Mouse (Mus musculus): ENCODE data around the gene Bdh1. TPM values are rescaled to one million over a fixed set of nuclear protein-coding genes. Genes with fewer than 3 reads are reported as not detected.

Gene Bdh1
- polyA plus RNA-seq, 2 experiments = 28.5 to 43.9 TPM

- Histone ChIP-seq H3K27me3 (ENCODE audit: control insufficient read depth, insufficient read depth, low read length) (no peaks in the 10 kb centered on the region), H3K4me1 (ENCODE audit: control insufficient read depth, insufficient read depth, low read length) (no peaks in the 10 kb centered on the region), H3K9ac (ENCODE audit: low read depth, low read length, severe bottlenecking) (no peak overlapping the region), H3K9me3 (ENCODE audit: control insufficient read depth, low read length) (no peaks in the 10 kb centered on the region), H3K27ac (replicated peaks; ENCODE audit: low read depth, low read length) (no peak overlapping the region), H3K4me3 (replicated peaks; ENCODE audit: low read length) (no peak overlapping the region), H3K36me3 (ENCODE audit: control insufficient read depth, insufficient read depth, low read length) (no peaks in the 10 kb centered on the region), H3K4me2 (replicated peaks; ENCODE audit: low read depth, low read length, severe bottlenecking) (no peak overlapping the region)
- WGBS = 88% methylated on average over 11 of the region's 11 CpGs
- no peak for DNase-seq (ENCODE audit: low spot score)
- TF ChIP-seq POLR2A (IDR thresholded peaks at IDR 0.05; ENCODE audit: borderline replicate concordance, extremely low read depth, insufficient read depth, insufficient read length) = no peak
- ATAC-seq (ENCODE audit: low FRiP score, low read depth) = no peak
These were observed 21.0 kb upstream of the Bdh1 start for GRCm38 (mm10) chr16:31400908-31401692.

DNA sequence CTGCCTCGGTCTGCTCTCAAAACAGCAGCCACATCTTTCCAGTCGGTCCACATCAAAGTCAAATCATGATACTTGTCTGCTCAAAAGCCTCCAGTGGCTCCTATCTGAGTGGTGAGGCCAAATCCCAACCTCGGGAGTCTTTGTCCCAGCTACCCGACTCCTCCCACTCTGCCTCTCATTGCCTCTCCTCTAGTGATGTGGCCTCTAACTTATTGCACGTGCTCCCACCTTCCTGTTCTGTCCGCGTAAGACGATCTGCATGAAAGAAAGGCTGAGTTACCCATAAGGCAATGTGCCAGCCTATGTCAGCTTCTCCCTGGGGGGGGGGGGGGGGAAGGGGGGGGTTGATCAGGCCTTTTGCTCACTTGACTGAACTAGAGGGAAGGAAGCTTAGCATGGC lies 20.0 kb upstream of the Bdh1 start:
- H3K4me1 ChIP-seq (ENCODE audit: control insufficient read depth, insufficient read depth, low read length) = no peaks in the 10 kb centered on the region
- no peak for ATAC-seq (ENCODE audit: low FRiP score, low read depth)
- no peak overlapping the region for H3K27ac ChIP-seq (replicated peaks; ENCODE audit: low read depth, low read length)
- no peak overlapping the region for H3K9ac ChIP-seq (ENCODE audit: low read depth, low read length, severe bottlenecking)
- no peaks in the 10 kb centered on the region for H3K27me3 ChIP-seq (ENCODE audit: control insufficient read depth, insufficient read depth, low read length)
- H3K9me3 ChIP-seq (ENCODE audit: control insufficient read depth, low read length) = no peaks in the 10 kb centered on the region
- H3K4me3 ChIP-seq (replicated peaks; ENCODE audit: low read length) = no peak overlapping the region
- DNase-seq (ENCODE audit: low spot score) = no peak
- H3K4me2 ChIP-seq (replicated peaks; ENCODE audit: low read depth, low read length, severe bottlenecking) = no peak overlapping the region
- no peak for TF ChIP-seq POLR2A (IDR thresholded peaks at IDR 0.05; ENCODE audit: borderline replicate concordance, extremely low read depth, insufficient read depth, insufficient read length)
- H3K36me3 ChIP-seq (ENCODE audit: control insufficient read depth, insufficient read depth, low read length) = no peaks in the 10 kb centered on the region
- WGBS = 42% methylated on average over 8 of the region's 8 CpGs

GRCm38 (mm10) chr16:31403971-31404370 lies 18.1 kb upstream of the Bdh1 start:
- no peaks in the 10 kb centered on the region for H3K9me3 ChIP-seq (ENCODE audit: control insufficient read depth, low read length)
- no peak overlapping the region for H3K4me3 ChIP-seq (replicated peaks; ENCODE audit: low read length)
- H3K27ac ChIP-seq (replicated peaks; ENCODE audit: low read depth, low read length) = no peak overlapping the region
- DNase-seq (ENCODE audit: low spot score) = no peak
- no peaks in the 10 kb centered on the region for H3K36me3 ChIP-seq (ENCODE audit: control insufficient read depth, insufficient read depth, low read length)
- no peak for ATAC-seq (ENCODE audit: low FRiP score, low read depth)
- H3K9ac ChIP-seq (ENCODE audit: low read depth, low read length, severe bottlenecking) = no peak overlapping the region
- WGBS = 88% methylated on average over 4 of the region's 4 CpGs
- H3K4me1 ChIP-seq (ENCODE audit: control insufficient read depth, insufficient read depth, low read length) = no peaks in the 10 kb centered on the region
- no peak overlapping the region for H3K4me2 ChIP-seq (replicated peaks; ENCODE audit: low read depth, low read length, severe bottlenecking)
- no peaks in the 10 kb centered on the region for H3K27me3 ChIP-seq (ENCODE audit: control insufficient read depth, insufficient read depth, low read length)
- TF ChIP-seq POLR2A (IDR thresholded peaks at IDR 0.05; ENCODE audit: borderline replicate concordance, extremely low read depth, insufficient read depth, insufficient read length) = no peak

- Histone ChIP-seq H3K4me1 (ENCODE audit: control insufficient read depth, insufficient read depth, low read length) (no peaks in the 10 kb centered on the region), H3K36me3 (ENCODE audit: control insufficient read depth, insufficient read depth, low read length) (no peaks in the 10 kb centered on the region), H3K4me2 (replicated peaks; ENCODE audit: low read depth, low read length, severe bottlenecking) (no peak overlapping the region), H3K27ac (replicated peaks; ENCODE audit: low read depth, low read length) (no peak overlapping the region), H3K9me3 (ENCODE audit: control insufficient read depth, low read length) (no peaks in the 10 kb centered on the region), H3K4me3 (replicated peaks; ENCODE audit: low read length) (no peak overlapping the region), H3K27me3 (ENCODE audit: control insufficient read depth, insufficient read depth, low read length) (no peaks in the 10 kb centered on the region), H3K9ac (ENCODE audit: low read depth, low read length, severe bottlenecking) (no peak overlapping the region)
- DNase-seq (ENCODE audit: low spot score) (no peak), ATAC-seq (ENCODE audit: low FRiP score, low read depth) (no peak)
- WGBS = 60% methylated on average over 1 of the region's 1 CpGs
- TF ChIP-seq POLR2A (IDR thresholded peaks at IDR 0.05; ENCODE audit: borderline replicate concordance, extremely low read depth, insufficient read depth, insufficient read length) = no peak
These were observed 17.0 kb upstream of the Bdh1 start for GRCm38 (mm10) chr16:31405040-31405439.

- WGBS = 66% methylated on average over 3 of the region's 3 CpGs
- ATAC-seq (ENCODE audit: low FRiP score, low read depth) (no peak), DNase-seq (ENCODE audit: low spot score) (no peak)
- Histone ChIP-seq H3K9me3 (ENCODE audit: control insufficient read depth, low read length) (no peaks in the 10 kb centered on the region), H3K36me3 (ENCODE audit: control insufficient read depth, insufficient read depth, low read length) (no peaks in the 10 kb centered on the region), H3K27ac (replicated peaks; ENCODE audit: low read depth, low read length) (no peak overlapping the region), H3K4me2 (replicated peaks; ENCODE audit: low read depth, low read length, severe bottlenecking) (no peak overlapping the region), H3K9ac (ENCODE audit: low read depth, low read length, severe bottlenecking) (no peak overlapping the region), H3K4me1 (ENCODE audit: control insufficient read depth, insufficient read depth, low read length) (no peaks in the 10 kb centered on the region), H3K27me3 (ENCODE audit: control insufficient read depth, insufficient read depth, low read length) (no peaks in the 10 kb centered on the region), H3K4me3 (replicated peaks; ENCODE audit: low read length) (no peak overlapping the region)
- TF ChIP-seq POLR2A (IDR thresholded peaks at IDR 0.05; ENCODE audit: borderline replicate concordance, extremely low read depth, insufficient read depth, insufficient read length) = no peak
These were observed 14.2 kb upstream of the Bdh1 start for GRCm38 (mm10) chr16:31407872-31408271.
